Mouse (Mus musculus) ZHBTc4 (cell line): ENCODE measurements around the gene Tcf12.

Experiments
- DNase-seq: peaks from one replicate; pipeline ENCODE4 v3.0.0-alpha.2; 2011; ENCODE audit warnings: low read depth, low spot score

Gene Tcf12

GRCm38 (mm10) chr9:71982826-71983225, 128.8 kb downstream of the Tcf12 start:
- no peak for DNase-seq

- DNase-seq: no peak
These were observed 130.6 kb downstream of the Tcf12 start for GRCm38 (mm10) chr9:71981071-71981470.

GRCm38 (mm10) chr9:71980579-71980978, 131.1 kb downstream of the Tcf12 start:
- no peak for DNase-seq

- no peak for DNase-seq
These were observed 132.8 kb downstream of the Tcf12 start for GRCm38 (mm10) chr9:71978886-71979285.

GRCm38 (mm10) chr9:71976034-71976433, 135.6 kb downstream of the Tcf12 start:
- no peak for DNase-seq

- DNase-seq: no peak
These were observed 136.5 kb downstream of the Tcf12 start for GRCm38 (mm10) chr9:71975141-71975540.

- DNase-seq: no peak
These were observed 137.1 kb downstream of the Tcf12 start for GRCm38 (mm10) chr9:71974541-71974959.

GRCm38 (mm10) chr9:71964039-71964438, 147.6 kb downstream of the Tcf12 start:
- no peak for DNase-seq

- DNase-seq: no peak
These were observed 151.7 kb downstream of the Tcf12 start for GRCm38 (mm10) chr9:71960026-71960396.

- DNase-seq: no peak
These were observed 152.2 kb downstream of the Tcf12 start for GRCm38 (mm10) chr9:71959259-71960025.

GRCm38 (mm10) chr9:71953217-71953616, 158.5 kb downstream of the Tcf12 start:
- DNase-seq: no peak

GRCm38 (mm10) chr9:71952621-71953076, 159.0 kb downstream of the Tcf12 start:
- DNase-seq: no peak

GRCm38 (mm10) chr9:71951926-71952325, 159.7 kb downstream of the Tcf12 start:
- no peak for DNase-seq

GRCm38 (mm10) chr9:71951341-71951740, 160.3 kb downstream of the Tcf12 start:
- DNase-seq: no peak

GRCm38 (mm10) chr9:71944801-71945200, 166.9 kb downstream of the Tcf12 start:
- DNase-seq: no peak

- DNase-seq: no peak
These were observed 169.2 kb downstream of the Tcf12 start for GRCm38 (mm10) chr9:71942424-71942823.

GRCm38 (mm10) chr9:71940016-71940415, 171.7 kb downstream of the Tcf12 start:
- DNase-seq: no peak

GRCm38 (mm10) chr9:71936199-71936598, 175.5 kb downstream of the Tcf12 start:
- DNase-seq: no peak

- no peak for DNase-seq
These were observed 176.8 kb downstream of the Tcf12 start for GRCm38 (mm10) chr9:71934833-71935232.

- no peak for DNase-seq
These were observed 179.7 kb downstream of the Tcf12 start for GRCm38 (mm10) chr9:71931965-71932364.

- DNase-seq: no peak
These were observed 180.3 kb downstream of the Tcf12 start for GRCm38 (mm10) chr9:71931358-71931715.

GRCm38 (mm10) chr9:71930431-71931357, 181.0 kb downstream of the Tcf12 start:
- DNase-seq: no peak

GRCm38 (mm10) chr9:71916662-71916953, 195.1 kb downstream of the Tcf12 start:
- DNase-seq: no peak
